Mouse (Mus musculus) E14TG2a.4 (cell line): Measurements from ENCODE around the gene Numa1.

Experiments used
- CTCF ChIP-seq: conservative IDR thresholded peaks from 2 replicates; pipeline ENCODE4 v1.5.1; 2014; ENCODE audit warnings: low read length
- NANOG ChIP-seq: IDR thresholded peaks from 2 replicates; pipeline ENCODE4 v1.6.1; 2014; ENCODE audit warnings: borderline replicate concordance, low read length, mixed read lengths
- POU5F1 ChIP-seq: IDR thresholded peaks from 2 replicates; pipeline ENCODE4 v1.6.1; 2014; ENCODE audit warnings: low read length, borderline replicate concordance

DNA sequence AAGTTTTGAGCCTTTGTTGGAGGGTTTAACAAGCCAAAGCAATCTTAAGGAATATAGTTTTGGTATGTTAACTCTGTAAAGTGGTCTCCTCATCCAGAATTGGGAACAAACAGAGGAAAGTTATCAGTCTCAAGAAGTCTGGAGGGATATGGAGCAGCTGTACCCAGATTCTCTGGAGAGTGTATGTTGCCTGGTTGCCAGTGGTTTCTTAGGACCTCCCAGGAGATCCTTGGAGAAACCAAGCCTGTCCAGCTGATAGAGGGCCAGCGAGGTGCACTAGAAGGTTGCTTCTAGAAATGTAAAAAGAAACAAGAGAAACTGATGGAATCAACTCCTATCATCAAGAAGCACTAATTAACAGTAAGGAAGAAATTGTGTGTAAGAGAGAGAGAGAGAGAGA is 17.7 kb downstream of the Numa1 start:
- TF ChIP-seq CTCF: no peak
- no peak for TF ChIP-seq NANOG
- no peak for TF ChIP-seq POU5F1
